Mouse (Mus musculus): Measurements from ENCODE around the gene D11Wsu47e.

- TF ChIP-seq CTCF (IDR thresholded peaks at IDR 0.05; ENCODE audit: low read depth) (no peak), EP300 (optimal IDR thresholded peaks at IDR 0.05) (no peak)
Observed at GRCm38 (mm10) chr11:113737912-113738311, 53.7 kb downstream of the D11Wsu47e start.
